Mouse (Mus musculus): ENCODE results near the gene Popdc3. TPM values are rescaled to one million over a fixed set of nuclear protein-coding genes. Genes with fewer than 3 reads are reported as not detected.

Gene Popdc3
- polyA plus RNA-seq, 1 experiment from 2014 or later, result 2.3 TPM

DNA sequence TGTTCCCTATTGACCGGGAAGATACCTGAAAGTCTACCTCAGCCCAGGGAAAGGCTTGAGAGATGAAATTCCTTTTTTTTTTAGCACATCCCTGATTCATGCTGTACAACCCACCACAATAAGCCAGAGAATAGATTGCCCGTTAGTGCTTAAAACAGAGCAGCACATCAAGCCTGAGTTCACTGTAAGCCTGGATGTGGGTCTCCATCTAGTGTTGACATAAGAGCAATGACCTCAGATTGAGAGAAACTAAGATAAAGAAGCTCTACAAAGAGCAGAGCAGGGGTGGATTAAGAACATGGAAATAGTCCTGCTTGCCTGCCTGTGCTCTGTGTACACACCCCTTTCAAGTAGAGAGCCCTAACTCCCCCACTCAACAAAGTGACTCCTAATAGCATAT lies 7.6 kb downstream of the Popdc3 start:
- H3K36me3 ChIP-seq (replicated peaks; ENCODE audit: control insufficient read depth, insufficient read depth), result no peaks in the 10 kb centered on the region
- no peaks in the 10 kb centered on the region for H3K9me3 ChIP-seq (ENCODE audit: control insufficient read depth, low read length)
- 94% methylated on average over 2 of the region's 2 CpGs for WGBS
- no peaks in the 10 kb centered on the region for H3K27me3 ChIP-seq (ENCODE audit: control insufficient read depth, insufficient read depth, low read length)
- DNase-seq (ENCODE audit: low spot score) (no peak), ATAC-seq (ENCODE audit: low FRiP score) (no peak)
- H3K4me2 ChIP-seq (replicated peaks), result no peak overlapping the region
- no peak overlapping the region for H3K4me3 ChIP-seq (replicated peaks; ENCODE audit: low read length)
- H3K9ac ChIP-seq, result no peak overlapping the region
- H3K4me1 ChIP-seq (replicated peaks; ENCODE audit: control insufficient read depth, insufficient read depth, low read length), result no peaks in the 10 kb centered on the region
- no peak overlapping the region for H3K27ac ChIP-seq

DNA sequence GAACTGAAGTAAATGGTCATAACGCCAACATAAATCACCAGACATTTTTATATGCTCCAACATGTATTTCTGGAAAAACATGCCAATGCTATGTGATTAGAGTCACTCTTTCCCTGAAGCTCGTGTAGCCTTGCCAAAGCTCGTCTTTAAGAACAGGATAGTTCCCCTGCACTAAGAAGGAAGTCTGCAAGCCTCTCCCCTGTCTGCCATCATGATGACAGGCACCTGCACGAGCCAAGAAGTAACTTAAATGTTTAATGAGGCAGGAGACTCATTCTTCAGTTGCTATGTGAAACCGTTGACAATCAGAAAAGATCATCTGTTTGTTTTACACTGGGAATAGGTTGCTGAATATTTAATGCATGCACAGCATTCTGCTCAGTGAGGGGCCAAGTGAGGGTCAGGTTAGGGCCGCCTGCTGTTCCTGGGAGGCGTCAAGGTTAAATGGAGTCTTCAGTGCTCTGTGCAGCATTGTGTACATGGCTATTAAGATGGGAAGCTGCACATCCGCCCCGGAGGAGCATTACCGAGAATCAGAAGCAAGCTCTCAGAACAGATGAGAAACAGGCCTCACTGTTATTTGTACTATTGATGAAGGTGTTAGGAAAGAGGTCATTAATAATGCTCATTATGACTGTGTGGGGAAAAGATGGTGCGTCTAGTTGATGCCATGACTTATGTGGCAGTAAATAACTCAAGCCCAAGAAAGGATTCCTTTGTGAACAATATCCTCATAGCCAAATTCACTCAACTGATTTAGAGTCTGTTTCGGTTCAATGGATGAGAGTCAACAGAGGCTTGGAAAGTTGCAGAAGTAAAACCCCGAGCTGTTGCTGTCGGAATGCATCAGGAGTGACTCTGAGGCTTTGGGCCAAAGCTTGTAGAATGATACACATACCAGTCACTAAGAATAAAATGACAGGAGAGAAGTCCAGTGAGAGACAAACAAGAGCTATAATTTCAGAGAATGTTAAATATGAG lies 15.7 kb downstream of the Popdc3 start:
- no peak for DNase-seq (ENCODE audit: low spot score)

DNA sequence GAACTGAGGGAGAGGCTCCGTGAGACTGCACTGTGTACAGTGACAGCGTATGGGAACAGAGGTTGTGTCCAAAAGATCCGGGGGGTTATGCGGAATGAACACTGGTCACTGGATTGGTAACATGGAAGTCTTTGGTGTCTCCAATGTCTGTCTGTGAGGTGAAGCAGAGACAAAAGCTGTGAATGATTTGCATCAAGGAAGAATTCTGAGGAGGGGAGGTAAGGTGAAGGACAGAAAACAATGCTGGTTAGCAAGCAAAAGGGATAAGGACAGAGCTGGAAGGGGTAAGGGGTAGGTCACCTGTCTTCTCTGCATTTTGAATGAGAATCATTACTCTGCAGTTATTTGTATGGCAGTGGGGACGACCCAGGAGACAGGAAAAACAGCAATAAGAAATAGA lies 16.6 kb downstream of the Popdc3 start:
- Histone ChIP-seq H3K27ac (no peak overlapping the region), H3K9ac (no peak overlapping the region), H3K27me3 (ENCODE audit: control insufficient read depth, insufficient read depth, low read length) (no peaks in the 10 kb centered on the region), H3K4me2 (replicated peaks) (no peak overlapping the region), H3K4me1 (replicated peaks; ENCODE audit: control insufficient read depth, insufficient read depth, low read length) (peaks cover 7% of the 10 kb centered on the region; the same call in 1 of the 2 replicates), H3K4me3 (replicated peaks; ENCODE audit: low read length) (no peak overlapping the region), H3K36me3 (replicated peaks; ENCODE audit: control insufficient read depth, insufficient read depth) (no peaks in the 10 kb centered on the region), H3K9me3 (ENCODE audit: control insufficient read depth, low read length) (no peaks in the 10 kb centered on the region)
- ATAC-seq (ENCODE audit: low FRiP score), result no peak
- DNase-seq (ENCODE audit: low spot score), result no peak
- WGBS, result 82% methylated on average over 5 of the region's 5 CpGs

More for the DNA sequence above, 15.7 kb downstream of the Popdc3 start:
- ATAC-seq (ENCODE audit: low FRiP score), result peak; percentile 74; the same call in 1 of the 2 replicates
- Histone ChIP-seq H3K9ac (no peak overlapping the region), H3K27me3 (ENCODE audit: control insufficient read depth, insufficient read depth, low read length) (no peaks in the 10 kb centered on the region), H3K27ac (no peak overlapping the region), H3K36me3 (replicated peaks; ENCODE audit: control insufficient read depth, insufficient read depth) (no peaks in the 10 kb centered on the region), H3K4me2 (replicated peaks) (no peak overlapping the region), H3K4me3 (replicated peaks; ENCODE audit: low read length) (no peak overlapping the region), H3K4me1 (replicated peaks; ENCODE audit: control insufficient read depth, insufficient read depth, low read length) (peaks cover 7% of the 10 kb centered on the region; the same call in 1 of the 2 replicates), H3K9me3 (ENCODE audit: control insufficient read depth, low read length) (no peaks in the 10 kb centered on the region)
- WGBS, result 36% methylated on average over 14 of the region's 14 CpGs

DNA sequence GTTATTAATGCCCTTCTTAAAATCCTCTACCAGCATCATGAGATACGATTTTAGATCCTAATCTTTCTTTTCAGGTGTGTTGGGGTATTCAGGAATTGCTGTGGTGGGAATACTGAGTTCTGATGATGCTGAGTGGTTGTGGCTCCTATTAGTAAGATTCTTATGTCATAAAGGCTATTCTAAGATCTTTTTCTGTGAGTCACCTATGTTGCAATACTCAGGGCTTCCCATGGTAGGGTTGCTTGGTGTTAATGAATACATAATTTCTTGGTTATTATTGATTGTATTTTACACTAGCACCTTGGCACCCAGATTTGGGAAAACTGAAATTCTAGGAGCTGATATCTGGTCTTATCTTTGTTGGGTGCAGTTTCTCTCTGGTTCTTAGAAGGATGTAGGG lies 26.7 kb downstream of the Popdc3 start:
- no peak overlapping the region for H3K9ac ChIP-seq
- DNase-seq (ENCODE audit: low spot score), result no peak

DNA sequence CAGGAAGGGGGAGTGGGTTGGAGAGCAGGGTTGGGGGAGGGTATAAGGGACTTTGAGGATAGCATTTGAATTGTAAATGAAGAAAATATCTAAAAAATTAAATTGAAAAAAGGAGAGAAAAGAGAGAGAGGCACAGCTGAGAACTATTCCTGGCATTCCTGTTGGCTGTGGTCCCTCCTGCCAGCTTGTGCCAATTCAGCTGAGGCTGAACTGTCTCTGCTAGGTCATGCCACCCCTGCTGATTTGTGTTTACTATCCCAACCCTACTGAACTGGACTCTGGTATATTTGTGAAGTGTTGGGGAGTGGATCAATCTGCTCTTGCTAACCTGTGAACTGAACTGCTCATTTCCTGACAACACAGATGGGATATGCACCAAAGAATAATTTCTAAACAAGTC lies 32.3 kb downstream of the Popdc3 start:
- no peak for ATAC-seq (ENCODE audit: low FRiP score)
- H3K9ac ChIP-seq, result no peak overlapping the region

More for the DNA sequence above, 26.7 kb downstream of the Popdc3 start:
- Histone ChIP-seq H3K27ac (no peak overlapping the region), H3K36me3 (replicated peaks; ENCODE audit: control insufficient read depth, insufficient read depth) (no peaks in the 10 kb centered on the region), H3K4me1 (replicated peaks; ENCODE audit: control insufficient read depth, insufficient read depth, low read length) (no peaks in the 10 kb centered on the region), H3K4me3 (replicated peaks; ENCODE audit: low read length) (no peak overlapping the region), H3K4me2 (replicated peaks) (no peak overlapping the region), H3K9me3 (ENCODE audit: control insufficient read depth, low read length) (no peaks in the 10 kb centered on the region), H3K27me3 (ENCODE audit: control insufficient read depth, insufficient read depth, low read length) (no peaks in the 10 kb centered on the region)
- WGBS, result 55% methylated on average over 1 of the region's 1 CpGs
- ATAC-seq (ENCODE audit: low FRiP score), result no peak

DNA sequence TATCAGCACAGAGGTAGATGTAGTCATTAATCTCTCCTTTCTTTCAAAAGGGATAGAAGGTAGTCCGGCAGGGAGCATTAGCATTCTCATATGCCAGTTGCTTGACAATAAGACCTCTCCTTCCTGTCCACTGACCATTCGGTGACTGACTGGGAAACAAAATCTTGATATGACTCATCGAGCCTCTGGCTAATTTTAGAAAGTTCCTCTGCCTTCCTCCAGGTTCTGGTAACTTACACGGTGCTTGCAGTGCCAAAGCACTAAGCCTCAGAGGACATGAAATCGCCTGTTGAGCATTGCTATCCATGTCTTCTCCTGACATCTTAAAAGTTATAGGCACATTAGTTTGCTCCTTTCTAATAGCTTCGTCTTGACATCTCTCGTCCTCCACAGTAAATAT lies 38.8 kb downstream of the Popdc3 start:
- Histone ChIP-seq H3K27ac (no peak overlapping the region), H3K4me2 (replicated peaks) (no peak overlapping the region), H3K4me3 (replicated peaks; ENCODE audit: low read length) (no peak overlapping the region), H3K36me3 (replicated peaks; ENCODE audit: control insufficient read depth, insufficient read depth) (no peaks in the 10 kb centered on the region), H3K4me1 (replicated peaks; ENCODE audit: control insufficient read depth, insufficient read depth, low read length) (no peaks in the 10 kb centered on the region), H3K9me3 (ENCODE audit: control insufficient read depth, low read length) (no peaks in the 10 kb centered on the region), H3K9ac (no peak overlapping the region), H3K27me3 (ENCODE audit: control insufficient read depth, insufficient read depth, low read length) (no peaks in the 10 kb centered on the region)
- 88% methylated on average over 7 of the region's 7 CpGs for WGBS
- ATAC-seq (ENCODE audit: low FRiP score) (no peak), DNase-seq (ENCODE audit: low spot score) (no peak)

More for the DNA sequence above, 32.3 kb downstream of the Popdc3 start:
- Histone ChIP-seq H3K4me1 (replicated peaks; ENCODE audit: control insufficient read depth, insufficient read depth, low read length) (no peaks in the 10 kb centered on the region), H3K36me3 (replicated peaks; ENCODE audit: control insufficient read depth, insufficient read depth) (no peaks in the 10 kb centered on the region), H3K27me3 (ENCODE audit: control insufficient read depth, insufficient read depth, low read length) (no peaks in the 10 kb centered on the region), H3K27ac (no peak overlapping the region), H3K4me2 (replicated peaks) (no peak overlapping the region), H3K9me3 (ENCODE audit: control insufficient read depth, low read length) (no peaks in the 10 kb centered on the region), H3K4me3 (replicated peaks; ENCODE audit: low read length) (no peak overlapping the region)
- DNase-seq (ENCODE audit: low spot score), result no peak

DNA sequence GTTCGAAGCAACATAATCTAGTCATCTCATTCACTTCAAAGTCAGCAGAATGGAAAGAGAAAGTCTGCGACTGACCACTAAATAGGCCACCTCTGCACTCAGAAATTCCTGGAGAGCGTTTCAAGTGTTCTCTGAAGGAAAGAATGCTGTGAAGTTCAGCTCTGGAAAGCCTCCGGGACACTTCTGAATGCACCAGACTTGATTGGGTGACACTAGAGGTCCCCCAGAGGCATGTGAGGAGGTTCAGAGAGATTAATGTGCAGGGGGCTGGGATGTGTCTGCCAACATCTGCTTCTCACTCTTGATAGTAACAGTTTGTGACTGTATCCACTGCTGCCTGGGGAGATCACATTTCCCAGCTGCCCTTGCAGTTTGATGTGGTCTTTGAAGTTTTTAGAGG lies 52.1 kb downstream of the Popdc3 start:
- Histone ChIP-seq H3K27me3 (ENCODE audit: control insufficient read depth, insufficient read depth, low read length) (no peaks in the 10 kb centered on the region), H3K4me2 (replicated peaks) (no peak overlapping the region), H3K27ac (no peak overlapping the region), H3K9ac (no peak overlapping the region), H3K4me3 (replicated peaks; ENCODE audit: low read length) (no peak overlapping the region), H3K4me1 (replicated peaks; ENCODE audit: control insufficient read depth, insufficient read depth, low read length) (no peaks in the 10 kb centered on the region), H3K9me3 (ENCODE audit: control insufficient read depth, low read length) (no peaks in the 10 kb centered on the region), H3K36me3 (replicated peaks; ENCODE audit: control insufficient read depth, insufficient read depth) (no peaks in the 10 kb centered on the region)
- DNase-seq (ENCODE audit: low spot score) (no peak), ATAC-seq (ENCODE audit: low FRiP score) (no peak)
- WGBS, result 34% methylated on average over 4 of the region's 4 CpGs

DNA sequence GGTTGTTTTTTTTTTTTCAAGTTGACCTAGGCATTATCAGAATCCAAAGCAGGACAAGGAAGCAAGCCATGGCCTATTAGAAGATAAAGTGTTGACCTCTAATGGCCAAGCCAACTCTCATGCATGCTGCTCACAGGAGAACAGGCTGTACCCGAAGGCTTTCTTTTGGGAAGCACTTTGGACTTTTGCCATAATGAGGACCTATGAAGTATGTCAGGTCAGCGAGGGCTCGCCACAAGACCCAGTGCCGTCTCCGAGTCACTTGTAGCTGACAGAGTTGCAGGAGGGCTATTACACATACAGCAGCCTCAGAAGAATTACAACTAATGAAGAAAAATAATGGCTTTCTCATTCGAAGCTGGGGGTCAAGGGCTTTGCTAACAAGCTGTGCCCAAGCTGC lies 55.5 kb downstream of the Popdc3 start:
- no peaks in the 10 kb centered on the region for H3K9me3 ChIP-seq (ENCODE audit: control insufficient read depth, low read length)

DNA sequence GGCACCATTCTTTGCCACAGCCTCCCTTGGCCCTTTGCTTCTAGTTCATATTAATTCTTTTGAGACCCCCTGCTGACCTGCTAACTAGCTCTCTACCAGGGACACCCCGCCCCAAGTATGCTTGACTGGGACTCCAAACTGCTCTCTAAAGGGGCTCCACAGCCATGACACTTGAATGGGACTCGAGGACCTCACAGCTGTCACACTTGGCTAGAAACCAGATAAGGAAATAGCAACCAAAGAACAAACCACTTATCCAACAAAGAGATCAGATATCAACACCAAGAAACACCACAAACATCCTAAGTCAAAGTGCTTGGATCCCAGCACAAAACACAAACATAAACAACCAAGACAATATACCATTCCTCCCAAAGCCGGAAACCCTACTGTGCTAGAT lies 58.4 kb downstream of the Popdc3 start:
- ATAC-seq (ENCODE audit: low FRiP score) (no peak), DNase-seq (ENCODE audit: low spot score) (no peak)
- WGBS, result 51% methylated on average over 3 of the region's 3 CpGs
- Histone ChIP-seq H3K4me1 (replicated peaks; ENCODE audit: control insufficient read depth, insufficient read depth, low read length) (no peaks in the 10 kb centered on the region), H3K4me2 (replicated peaks) (no peak overlapping the region), H3K27ac (no peak overlapping the region), H3K4me3 (replicated peaks; ENCODE audit: low read length) (no peak overlapping the region), H3K9ac (no peak overlapping the region), H3K27me3 (ENCODE audit: control insufficient read depth, insufficient read depth, low read length) (no peaks in the 10 kb centered on the region), H3K9me3 (ENCODE audit: control insufficient read depth, low read length) (no peaks in the 10 kb centered on the region), H3K36me3 (replicated peaks; ENCODE audit: control insufficient read depth, insufficient read depth) (no peaks in the 10 kb centered on the region)

More for the DNA sequence above, 55.5 kb downstream of the Popdc3 start:
- Histone ChIP-seq H3K27ac (no peak overlapping the region), H3K27me3 (ENCODE audit: control insufficient read depth, insufficient read depth, low read length) (no peaks in the 10 kb centered on the region), H3K4me2 (replicated peaks) (no peak overlapping the region), H3K4me3 (replicated peaks; ENCODE audit: low read length) (no peak overlapping the region), H3K9ac (no peak overlapping the region), H3K4me1 (replicated peaks; ENCODE audit: control insufficient read depth, insufficient read depth, low read length) (no peaks in the 10 kb centered on the region), H3K36me3 (replicated peaks; ENCODE audit: control insufficient read depth, insufficient read depth) (no peaks in the 10 kb centered on the region)
- DNase-seq (ENCODE audit: low spot score) (no peak), ATAC-seq (ENCODE audit: low FRiP score) (no peak)
- 82% methylated on average over 6 of the region's 6 CpGs for WGBS

All from hindbrain, embryonic 14.5 days (tissue).